In the genomic region with DNA sequence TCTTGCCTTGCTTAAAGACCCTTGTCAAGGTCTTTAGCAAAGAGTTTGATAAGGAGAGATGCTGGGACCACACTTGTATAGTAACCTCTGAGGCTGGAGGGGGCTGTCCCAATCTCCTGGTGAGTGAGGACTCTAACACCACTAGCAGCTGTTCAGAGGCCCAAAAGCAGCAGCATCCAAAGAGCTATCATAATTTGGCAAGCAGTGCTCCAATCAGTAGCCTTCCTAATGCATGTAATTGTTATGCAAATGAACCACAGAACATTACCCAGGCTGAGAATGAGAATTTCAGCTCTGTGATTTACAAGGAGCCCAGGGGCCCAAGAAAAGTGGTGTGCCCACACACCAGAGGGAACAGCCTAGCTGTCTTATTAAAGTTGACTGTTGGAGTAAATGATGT, we compare ENCODE assay signal across 16 mouse cellular contexts.
"Had no signal": no experiment of that assay in that cellular context is flagged by ENCODE, and none has a peak within 500 bp of the region (broad histone marks: within the 10 kb centered on the region; RNA-seq: fewer than 3 reads in every experiment).

No protein-coding gene starts in this region.

- ATAC-seq: liver, embryonic 12.5 days had no signal

- H3K9ac ChIP-seq: limb, embryonic 15.5 days; liver, embryonic 12.5 days; lung, embryonic 15.5 days; midbrain, embryonic 12.5 days; neural tube, embryonic 12.5 days had no signal

- H3K27me3 ChIP-seq: limb, embryonic 15.5 days; liver, embryonic 12.5 days; lung, embryonic 15.5 days; megakaryocyte, embryonic 14.5 days; midbrain, embryonic 12.5 days; neural tube, embryonic 12.5 days had no signal

- H3K4me3 ChIP-seq: limb, embryonic 15.5 days; liver, embryonic 12.5 days; lung, embryonic 15.5 days; megakaryocyte, embryonic 14.5 days; midbrain, embryonic 12.5 days; neural tube, embryonic 12.5 days had no signal

- H3K4me1 ChIP-seq: limb, embryonic 15.5 days; liver, embryonic 12.5 days; lung, embryonic 15.5 days; megakaryocyte, embryonic 14.5 days; midbrain, embryonic 12.5 days; neural tube, embryonic 12.5 days had no signal

- H3K36me3 ChIP-seq: limb, embryonic 15.5 days; liver, embryonic 12.5 days; lung, embryonic 15.5 days; midbrain, embryonic 12.5 days; neural tube, embryonic 12.5 days had no signal

- H3K9me3 ChIP-seq: limb, embryonic 15.5 days; liver, embryonic 12.5 days; lung, embryonic 15.5 days; megakaryocyte, embryonic 14.5 days; midbrain, embryonic 12.5 days; neural tube, embryonic 12.5 days had no signal

- DNase-seq: kidney, postnatal 36 days; layer of hippocampus, adult 9-11 months; layer of hippocampus, postnatal 36 days; lung, postnatal 14 days; right cerebral cortex, postnatal 25 days; thymus, adult 18-20 months; thymus, postnatal 14 days had no signal

- H3K4me2 ChIP-seq: limb, embryonic 15.5 days; liver, embryonic 12.5 days; lung, embryonic 15.5 days; midbrain, embryonic 12.5 days; neural tube, embryonic 12.5 days had no signal

- H3K27ac ChIP-seq: kidney, postnatal 0 days; limb, embryonic 15.5 days; liver, embryonic 12.5 days; lung, embryonic 15.5 days; macrophage; midbrain, embryonic 12.5 days; neural tube, embryonic 12.5 days; stomach, postnatal 0 days had no signal
